ENCODE assay signal across 9 mouse cellular contexts in the genomic region with DNA sequence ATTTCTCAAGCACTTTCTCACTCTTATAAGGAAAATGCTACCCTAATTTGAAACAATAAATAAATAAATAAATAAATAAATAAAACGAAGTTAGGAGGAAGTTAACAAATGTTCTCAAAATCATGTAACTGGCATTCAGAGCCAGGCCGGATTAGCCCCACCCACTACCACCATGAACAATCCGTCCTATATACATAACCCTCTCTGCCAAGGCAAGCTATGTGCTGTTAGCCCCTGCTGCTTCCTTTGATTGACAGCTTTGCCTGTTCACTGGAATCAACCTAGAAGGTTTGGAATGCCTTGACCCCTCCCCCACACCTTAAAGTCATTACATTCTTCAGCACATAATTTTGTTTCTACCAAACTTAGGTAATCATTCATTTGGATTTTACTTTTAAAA. TPM values are rescaled to one million over a fixed set of nuclear protein-coding genes. Genes with fewer than 3 reads are reported as not detected.
DNase-seq lines count a peak whose midpoint lies in the region; ATAC-seq and TF ChIP-seq lines count a peak whose summit lies in the region.
"Had no signal": no experiment of that assay in that cellular context is flagged by ENCODE, and none has a peak within 500 bp of the region (broad histone marks: within the 10 kb centered on the region; RNA-seq: fewer than 3 reads in every experiment).

No protein-coding gene starts in this region.

- peaks cover 22% of the 10 kb centered on the region for H3K4me1 ChIP-seq in hindbrain, embryonic 15.5 days (replicated peaks)
- peaks cover 24% of the 10 kb centered on the region for H3K4me1 ChIP-seq in hindbrain, embryonic 13.5 days (replicated peaks)
- H3K4me1 ChIP-seq in stomach, embryonic 15.5 days, result peaks cover 20% of the 10 kb centered on the region
- peaks cover 4% of the 10 kb centered on the region for H3K4me1 ChIP-seq in stomach, postnatal 0 days (replicated peaks; ENCODE audit: control insufficient read depth, insufficient read depth)

- TF ChIP-seq EP300 in stomach, postnatal 0 days (optimal IDR thresholded peaks at IDR 0.05), result no peak

- no peaks in the 10 kb centered on the region for H3K9me3 ChIP-seq in hindbrain, embryonic 15.5 days
- H3K9me3 ChIP-seq in hindbrain, embryonic 13.5 days, result no peaks in the 10 kb centered on the region
- no peaks in the 10 kb centered on the region for H3K9me3 ChIP-seq in stomach, embryonic 15.5 days
- no peaks in the 10 kb centered on the region for H3K9me3 ChIP-seq in stomach, postnatal 0 days (ENCODE audit: control insufficient read depth, low read length)

- no peak for ATAC-seq in hindbrain, embryonic 15.5 days (ENCODE audit: low FRiP score, low read depth)
- ATAC-seq in hindbrain, embryonic 13.5 days (ENCODE audit: low FRiP score), result no peak
- ATAC-seq in stomach, embryonic 15.5 days (ENCODE audit: insufficient read depth, low FRiP score, low read depth), result no peak
- no peak for ATAC-seq in stomach, postnatal 0 days (ENCODE audit: low FRiP score, low TSS enrichment)
- 0 out of 2 replicates have a peak, but pooled peaks have one; percentile 13 for ATAC-seq in granulocyte monocyte progenitor cell, adult 5-6 weeks (replicated peaks; ENCODE audit: poor library complexity, severe bottlenecking)
- ATAC-seq: inflammation-experienced regulatory T-cells, adult 6 months had no signal

- no peak for DNase-seq in stomach, postnatal 0 days (ENCODE audit: low spot score)
- DNase-seq in left cerebral cortex, postnatal 36 days (ENCODE audit: low spot score in 2 of 2), result no peak
- no peak for DNase-seq in spleen, adult 18-20 months
- DNase-seq: gastrocnemius, postnatal 25 days had no signal

- no peak overlapping the region for H3K27ac ChIP-seq in hindbrain, embryonic 15.5 days (replicated peaks)
- no peak overlapping the region for H3K27ac ChIP-seq in hindbrain, embryonic 13.5 days
- no peak overlapping the region for H3K27ac ChIP-seq in stomach, embryonic 15.5 days
- no peak overlapping the region for H3K27ac ChIP-seq in stomach, postnatal 0 days (replicated peaks)

- peak overlapping the region; percentile 91; the same call in 1 of the 2 replicates for H3K4me2 ChIP-seq in hindbrain, embryonic 15.5 days
- no peak overlapping the region for H3K4me2 ChIP-seq in hindbrain, embryonic 13.5 days
- H3K4me2 ChIP-seq in stomach, embryonic 15.5 days, result 0 out of 2 replicates have a peak overlapping the region, but pooled peaks have one; percentile 89
- no peak overlapping the region for H3K4me2 ChIP-seq in stomach, postnatal 0 days (replicated peaks; ENCODE audit: low read depth)

- intact Hi-C loops in left cerebral cortex, postnatal 36 days (cut with DNase I), result no loop called here

- no peak overlapping the region for H3K9ac ChIP-seq in hindbrain, embryonic 15.5 days
- no peak overlapping the region for H3K9ac ChIP-seq in hindbrain, embryonic 13.5 days
- no peak overlapping the region for H3K9ac ChIP-seq in stomach, embryonic 15.5 days
- H3K9ac ChIP-seq in stomach, postnatal 0 days (ENCODE audit: low read length), result no peak overlapping the region

- no peak overlapping the region for H3K4me3 ChIP-seq in hindbrain, embryonic 15.5 days
- no peak overlapping the region for H3K4me3 ChIP-seq in hindbrain, embryonic 13.5 days
- H3K4me3 ChIP-seq in stomach, embryonic 15.5 days (replicated peaks), result no peak overlapping the region
- no peak overlapping the region for H3K4me3 ChIP-seq in stomach, postnatal 0 days (ENCODE audit: low read depth, low read length)

- TF ChIP-seq CTCF in stomach, postnatal 0 days (IDR thresholded peaks at IDR 0.05; ENCODE audit: low read depth), result no peak

- no peaks in the 10 kb centered on the region for H3K27me3 ChIP-seq in hindbrain, embryonic 15.5 days
- no peaks in the 10 kb centered on the region for H3K27me3 ChIP-seq in hindbrain, embryonic 13.5 days
- no peaks in the 10 kb centered on the region for H3K27me3 ChIP-seq in stomach, embryonic 15.5 days (replicated peaks)
- H3K27me3 ChIP-seq in stomach, postnatal 0 days (ENCODE audit: control insufficient read depth, insufficient read depth, low read length), result no peaks in the 10 kb centered on the region

- peaks cover 15% of the 10 kb centered on the region for H3K36me3 ChIP-seq in hindbrain, embryonic 15.5 days
- peaks cover 15% of the 10 kb centered on the region for H3K36me3 ChIP-seq in hindbrain, embryonic 13.5 days
- no peaks in the 10 kb centered on the region; the same call in 1 of the 2 replicates for H3K36me3 ChIP-seq in stomach, embryonic 15.5 days
- H3K36me3 ChIP-seq in stomach, postnatal 0 days (ENCODE audit: control insufficient read depth, insufficient read depth, low read length), result peaks cover 3% of the 10 kb centered on the region; the same call in 1 of the 2 replicates

- 70% methylated on average over 3 of the region's 3 CpGs for WGBS in hindbrain, embryonic 15.5 days
- 74% methylated on average over 3 of the region's 3 CpGs for whole genome bisulfite sequencing in hindbrain, embryonic 13.5 days
- WGBS in stomach, embryonic 15.5 days, result 64% methylated on average over 3 of the region's 3 CpGs
- 57% methylated on average over 3 of the region's 3 CpGs for WGBS in stomach, postnatal 0 days

RNA-seq across cellular contexts. Expression of gene Pelo, which starts 1.5 kb away (rescaled TPM):
- 4.7 and 5.2 TPM in 2 replicates for polyA plus RNA-seq in hindbrain, embryonic 15.5 days (2015; fragmentation: Nextera tagmentation; extraction: Ambion mirVana)
- polyA plus RNA-seq in hindbrain, embryonic 13.5 days (2015; fragmentation: Nextera tagmentation; extraction: Ambion mirVana), result 3.9 and 6.8 TPM in 2 replicates
- 5.1 and 5.5 TPM in 2 replicates for polyA plus RNA-seq in stomach, embryonic 15.5 days (2015; fragmentation: Nextera tagmentation; extraction: Ambion mirVana)
- 4.9 and 5.5 TPM in 2 replicates for polyA plus RNA-seq in stomach, postnatal 0 days (2015; fragmentation: Nextera tagmentation; extraction: Ambion mirVana)
- total RNA-seq in granulocyte monocyte progenitor cell, adult 5-6 weeks (2014; fragmentation: Nextera tagmentation), result 20.4 and 25.4 TPM in 2 replicates
- total RNA-seq in granulocyte monocyte progenitor cell, adult 5-6 weeks (2017), result 13.1 and 13.8 TPM in 2 replicates
- 10 to 100 TPM; 21.9 to 23.7 TPM for total RNA-seq in left cerebral cortex, postnatal 36 days (2021)

RNA-seq across cellular contexts. Expression of gene Gm49395, which starts 10.2 kb away (rescaled TPM):
- polyA plus RNA-seq in hindbrain, embryonic 15.5 days (2015; fragmentation: Nextera tagmentation; extraction: Ambion mirVana), result 2.9 and 3.1 TPM in 2 replicates
- polyA plus RNA-seq in hindbrain, embryonic 13.5 days (2015; fragmentation: Nextera tagmentation; extraction: Ambion mirVana), result 2.4 and 4.7 TPM in 2 replicates
- 7.1 and 7.3 TPM in 2 replicates for polyA plus RNA-seq in stomach, embryonic 15.5 days (2015; fragmentation: Nextera tagmentation; extraction: Ambion mirVana)
- 7.7 and 9.4 TPM in 2 replicates for polyA plus RNA-seq in stomach, postnatal 0 days (2015; fragmentation: Nextera tagmentation; extraction: Ambion mirVana)
- total RNA-seq in granulocyte monocyte progenitor cell, adult 5-6 weeks (2014; fragmentation: Nextera tagmentation), result 16.8 and 25.2 TPM in 2 replicates
- total RNA-seq in granulocyte monocyte progenitor cell, adult 5-6 weeks (2017), result 7.6 and 9.3 TPM in 2 replicates
- total RNA-seq in left cerebral cortex, postnatal 36 days (2021), result 1 to 10 TPM; 1.7 to 3.5 TPM

RNA-seq across cellular contexts. Expression of gene Itga1, which starts 10.3 kb away (rescaled TPM):
- 6.3 and 7.3 TPM in 2 replicates for polyA plus RNA-seq in hindbrain, embryonic 15.5 days (2015; fragmentation: Nextera tagmentation; extraction: Ambion mirVana)
- 6.6 and 7.1 TPM in 2 replicates for polyA plus RNA-seq in hindbrain, embryonic 13.5 days (2015; fragmentation: Nextera tagmentation; extraction: Ambion mirVana)
- 23.8 and 25.6 TPM in 2 replicates for polyA plus RNA-seq in stomach, embryonic 15.5 days (2015; fragmentation: Nextera tagmentation; extraction: Ambion mirVana)
- 14.6 and 18.4 TPM in 2 replicates for polyA plus RNA-seq in stomach, postnatal 0 days (2015; fragmentation: Nextera tagmentation; extraction: Ambion mirVana)
- 18.2 and 18.7 TPM in 2 replicates for total RNA-seq in granulocyte monocyte progenitor cell, adult 5-6 weeks (2014; fragmentation: Nextera tagmentation)
- 12.8 and 14.5 TPM in 2 replicates for total RNA-seq in granulocyte monocyte progenitor cell, adult 5-6 weeks (2017)
- total RNA-seq in left cerebral cortex, postnatal 36 days (2021), result 1 to 10 TPM; 5.8 to 7.7 TPM

Comparison
In these comparisons a context has a peak if more than half of its experiments do, and no peak if none do; other contexts are left out.
1. H3K4me2 ChIP-seq: peak in hindbrain, embryonic 15.5 days (single experiment) and stomach, embryonic 15.5 days (single experiment); none in hindbrain, embryonic 13.5 days (single experiment) and stomach, postnatal 0 days (single experiment).